Mouse (Mus musculus) cerebellum, adult 2 months (tissue): ENCODE results near the gene Mpv17.

ENCODE experiments used
- CTCF ChIP-seq: fragments of 200-500 bp; IDR thresholded peaks from 2 replicates; pipeline ENCODE4 v1.5.1; 2011; ENCODE audit warnings: low read depth, mild to moderate bottlenecking, control low read depth, low read length, moderate library complexity, borderline replicate concordance; ENCODE audit not compliant: insufficient read depth
- POLR2A ChIP-seq: fragments of 200-500 bp; IDR thresholded peaks from 2 replicates; pipeline ENCODE4 v1.6.1; 2011; ENCODE audit warnings: low read length, control low read depth, borderline replicate concordance; ENCODE audit not compliant: insufficient read depth

- TF ChIP-seq CTCF (no peak), POLR2A (no peak)
These were observed 16.4 kb downstream of the Mpv17 start for GRCm38 (mm10) chr5:31137658-31138057.
